Mouse (Mus musculus) CH12F3 (cell line): ENCODE data around the gene Ckap4.

Experiments
- in situ Hi-C: fragments of 300-500 bp; cut with MboI; formaldehyde crosslinking; loops from 2 replicates; pipeline ENCODE4 v1.14.3; 2020; ENCODE audit warnings: low sequenced_read_pairs

The Ckap4 gene

GRCm38 (mm10) chr10:84533912-84534671, at the start of gene Ckap4:
Gene Ckap4, minus strand, starts transcription at chr10:84534062.
- in situ Hi-C loops, result no loop called here

- in situ Hi-C loops, result no loop called here
These were observed 48.4 kb upstream of the Ckap4 start for GRCm38 (mm10) chr10:84582236-84582635.

DNA sequence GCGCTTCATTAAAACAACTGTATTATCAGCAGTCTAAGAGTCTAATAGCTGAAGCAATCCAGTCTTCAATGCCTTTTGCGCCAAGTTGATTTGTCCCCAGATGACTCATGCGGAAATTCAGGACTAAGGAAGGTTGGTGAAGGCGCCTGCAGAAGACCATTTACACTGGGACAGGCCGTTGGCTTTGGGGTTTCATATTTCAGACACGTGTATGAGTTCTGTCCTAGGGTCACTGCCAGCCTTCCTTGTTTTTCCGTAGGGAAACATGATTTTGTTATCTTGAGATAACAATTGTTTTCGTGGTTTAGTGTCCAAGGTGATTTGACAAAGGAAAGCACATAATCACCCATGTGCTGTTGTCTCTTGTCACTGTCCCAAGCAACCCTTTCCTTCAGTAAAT, 47.3 kb upstream of the Ckap4 start:
- in situ Hi-C loops, result no loop called here

- in situ Hi-C loops, result no loop called here
These were observed 45.7 kb upstream of the Ckap4 start for GRCm38 (mm10) chr10:84579527-84579926.

DNA sequence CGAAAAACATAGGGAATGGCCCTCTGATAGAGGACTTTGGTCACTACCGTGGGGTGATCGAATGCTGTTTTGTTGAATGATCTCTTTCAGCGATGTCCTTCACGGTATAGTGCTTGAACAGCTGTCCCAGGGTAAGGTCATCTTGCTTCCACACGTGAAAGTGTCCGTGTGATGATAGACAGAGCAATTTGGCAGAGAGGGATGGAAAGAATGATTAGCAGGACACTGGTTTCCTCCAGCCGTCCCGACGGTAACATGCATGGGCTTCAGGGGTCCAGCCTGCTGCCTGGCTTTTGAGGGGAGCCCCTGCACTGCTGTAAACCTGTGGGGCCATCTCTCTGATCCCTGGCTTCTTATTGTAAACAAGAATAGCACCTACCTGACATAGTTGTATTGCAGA, 44.9 kb upstream of the Ckap4 start:
- in situ Hi-C loops, result no loop called here

GRCm38 (mm10) chr10:84577071-84577727, 43.3 kb upstream of the Ckap4 start:
- in situ Hi-C loops, result no loop called here

DNA sequence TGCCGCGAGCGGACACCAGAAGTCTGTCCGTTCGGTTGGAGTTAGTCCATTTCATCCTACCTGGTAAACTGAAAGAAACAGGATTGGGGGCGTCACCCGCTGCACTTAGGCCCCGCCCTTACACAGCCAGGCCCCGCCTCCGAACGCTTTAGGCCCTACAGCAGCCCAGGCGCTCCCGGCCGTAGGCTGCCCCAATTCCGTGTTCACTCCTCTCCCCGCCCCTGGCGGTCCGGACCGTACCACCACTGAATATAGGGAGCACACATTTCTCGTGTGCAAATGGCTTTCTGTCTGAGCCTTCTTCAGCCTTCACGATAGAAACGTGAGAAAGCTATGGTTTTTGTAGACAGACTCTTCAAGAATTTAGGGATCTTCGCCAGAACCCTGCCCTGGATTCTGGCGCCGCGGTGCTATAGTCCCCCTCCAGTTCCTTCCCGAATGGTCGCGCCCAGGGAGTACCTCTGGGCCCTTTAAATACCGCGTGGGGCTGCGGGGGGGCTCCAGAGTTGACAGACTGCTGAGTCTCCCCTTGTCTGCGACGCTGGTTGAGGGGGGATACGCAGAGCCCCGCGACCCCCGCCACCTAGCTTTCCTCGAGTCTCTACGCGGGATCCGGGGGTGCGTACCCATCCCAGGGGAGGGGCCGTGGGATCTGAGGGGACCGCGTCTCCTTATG, 42.7 kb upstream of the Ckap4 start, which contains the start of gene Tcp11l2:
Gene Tcp11l2, plus strand, starts transcription at position 232 of the 676 bp plus-strand sequence.
- in situ Hi-C loops, result no loop called here

GRCm38 (mm10) chr10:84576029-84576394, 42.1 kb upstream of the Ckap4 start:
- in situ Hi-C loops, result no loop called here

DNA sequence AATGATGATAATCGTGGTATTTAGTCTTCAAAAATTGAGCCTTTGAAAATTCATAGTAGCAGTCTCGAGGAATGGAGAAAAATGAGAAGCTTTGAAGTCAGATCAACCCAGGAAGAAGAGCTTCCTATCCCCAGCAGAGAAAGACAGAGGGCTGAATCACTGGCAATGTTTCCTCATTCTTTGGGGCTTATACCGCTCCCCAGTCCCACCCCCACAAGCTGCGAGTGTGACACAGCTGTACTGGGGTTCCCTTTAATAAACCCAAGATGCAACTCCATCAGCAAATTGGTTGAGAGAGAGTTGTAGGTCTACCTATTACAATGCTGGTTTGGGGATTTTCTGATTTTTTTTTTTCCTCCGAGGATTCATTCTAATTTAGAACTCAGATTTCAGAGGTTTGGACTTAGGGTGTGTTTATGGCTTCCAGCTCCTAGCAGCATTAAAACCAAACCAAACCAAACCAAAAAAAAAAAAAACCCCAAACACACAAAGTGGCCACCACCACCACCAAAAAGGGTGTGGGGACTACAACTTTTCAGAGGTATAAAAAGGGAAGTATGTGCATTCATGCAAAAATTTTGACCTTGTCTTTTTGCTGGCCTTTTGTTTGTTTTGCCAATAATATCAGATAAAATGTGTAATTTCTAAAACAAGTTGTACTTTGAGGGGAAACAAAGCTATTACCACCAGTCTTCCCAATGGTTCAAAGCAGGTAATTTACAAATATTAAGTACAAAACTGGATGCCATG, 40.0 kb upstream of the Ckap4 start:
- in situ Hi-C loops, result no loop called here

DNA sequence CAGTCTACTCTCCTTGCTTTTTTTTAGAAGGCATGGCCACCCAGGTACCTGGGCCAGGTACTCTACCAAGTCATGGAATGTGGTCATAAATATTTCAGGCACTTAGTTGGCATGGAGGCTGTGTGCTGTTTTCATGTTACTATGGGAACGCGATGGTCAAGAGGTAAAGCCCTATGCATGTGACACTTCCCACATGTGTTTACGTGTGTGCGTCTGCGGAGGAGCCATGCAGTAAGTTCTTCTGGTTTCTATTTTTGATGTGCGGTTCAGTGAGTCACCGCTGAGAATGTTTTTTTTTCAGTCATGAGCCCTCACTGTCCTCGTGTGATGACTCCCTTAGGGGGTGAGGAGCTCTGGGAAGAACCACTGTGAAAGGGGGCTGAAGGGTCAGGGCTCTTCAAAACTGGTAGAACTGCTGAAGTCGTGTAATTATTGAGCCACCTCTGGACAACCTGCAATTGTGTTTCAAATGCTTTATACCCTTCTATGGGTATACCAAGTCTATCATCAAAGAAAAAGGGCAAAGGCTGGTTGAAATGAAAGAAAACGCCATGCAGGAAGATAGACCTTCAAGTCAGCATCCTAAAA, 37.3 kb upstream of the Ckap4 start:
- in situ Hi-C loops, result no loop called here

DNA sequence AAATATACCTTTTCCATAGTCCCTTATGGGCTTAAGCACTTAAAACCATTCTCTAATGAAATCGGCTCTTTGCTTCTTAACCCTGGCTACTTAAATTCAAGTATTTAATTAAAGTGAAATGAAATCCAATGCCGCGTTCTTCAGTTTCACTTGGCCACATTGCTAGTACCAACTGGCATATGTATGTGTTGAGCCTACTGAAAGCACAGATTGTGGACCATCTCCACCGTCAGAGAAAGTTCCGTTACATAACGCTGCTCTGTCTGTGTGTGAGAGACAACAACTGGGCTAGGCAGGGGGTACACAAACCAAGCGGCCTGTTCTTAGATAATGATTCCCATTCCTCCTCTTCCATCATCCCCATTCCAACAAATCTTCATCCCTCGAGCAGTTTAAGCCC, 30.6 kb upstream of the Ckap4 start:
- in situ Hi-C loops, result no loop called here

DNA sequence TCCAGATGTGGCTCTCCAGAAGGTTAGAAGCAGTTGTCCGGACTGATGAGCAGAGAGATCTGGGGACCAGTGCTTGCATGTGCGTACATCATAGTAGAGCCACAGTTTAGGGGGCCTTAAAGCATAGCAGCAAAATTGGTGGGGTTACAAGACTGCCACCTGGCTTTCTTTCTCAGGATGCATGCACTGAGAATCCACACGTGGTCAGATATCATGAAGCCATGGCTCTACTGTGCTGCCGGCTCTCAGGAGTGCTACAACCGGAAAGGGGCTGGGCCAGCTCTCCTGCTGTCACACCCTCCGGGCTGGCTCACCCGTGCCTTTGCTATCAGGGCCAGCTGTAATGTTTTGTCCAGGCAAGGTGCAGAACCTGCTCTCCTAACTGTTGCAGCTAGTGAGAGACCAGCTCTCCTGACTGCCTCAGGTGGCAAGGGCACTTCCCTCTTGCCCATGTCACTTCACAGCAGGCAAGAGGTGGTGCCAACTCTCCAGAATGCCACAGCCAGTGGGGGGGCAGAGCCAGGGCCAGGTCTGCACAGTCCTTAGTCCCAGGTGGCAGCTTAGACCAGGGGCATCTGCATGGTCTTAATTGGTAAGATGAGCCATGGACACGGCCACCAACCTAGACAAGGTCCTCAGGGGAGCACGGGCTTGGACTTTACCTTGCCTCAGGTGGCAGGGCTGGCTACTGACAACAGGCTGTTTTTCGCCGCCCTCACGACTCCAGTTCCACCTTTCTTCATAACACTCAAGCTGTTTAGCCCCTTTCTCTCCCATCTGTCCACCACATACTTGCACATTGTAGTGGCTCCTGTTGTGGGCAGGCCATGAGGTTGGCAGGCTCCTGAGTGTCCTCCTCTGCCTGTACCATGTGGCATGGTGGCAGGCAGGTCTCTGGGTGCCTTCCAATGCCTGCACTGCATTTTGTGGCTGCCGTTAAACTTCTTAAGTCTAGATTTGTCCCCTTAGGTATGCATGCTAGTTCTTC, 29.0 kb upstream of the Ckap4 start:
- in situ Hi-C loops, result no loop called here

DNA sequence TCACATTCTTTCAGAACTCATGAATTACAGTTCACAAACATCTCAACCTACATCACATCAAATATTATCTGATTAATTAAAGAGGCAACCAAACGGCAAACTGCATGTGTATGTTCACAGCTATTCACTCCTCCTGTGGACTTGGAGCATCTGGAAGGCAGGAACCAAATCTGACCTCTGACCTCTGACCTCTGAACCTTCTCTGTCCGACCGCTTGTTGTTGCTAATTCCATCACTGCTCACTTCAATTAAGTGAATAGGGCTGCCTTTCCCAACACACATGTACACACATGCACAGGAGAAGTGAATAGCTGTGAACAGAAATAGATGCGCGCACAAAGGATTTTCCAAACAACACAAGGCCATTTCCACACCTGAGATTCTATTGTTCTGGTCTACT, 28.3 kb upstream of the Ckap4 start:
- in situ Hi-C loops, result no loop called here

- in situ Hi-C loops, result no loop called here
These were observed 26.1 kb upstream of the Ckap4 start for GRCm38 (mm10) chr10:84559986-84560385.

GRCm38 (mm10) chr10:84558511-84558910, 24.6 kb upstream of the Ckap4 start:
- in situ Hi-C loops, result no loop called here

GRCm38 (mm10) chr10:84556120-84556519, 22.3 kb upstream of the Ckap4 start:
- in situ Hi-C loops, result no loop called here

GRCm38 (mm10) chr10:84554291-84555009, 20.6 kb upstream of the Ckap4 start:
- in situ Hi-C loops, result no loop called here

DNA sequence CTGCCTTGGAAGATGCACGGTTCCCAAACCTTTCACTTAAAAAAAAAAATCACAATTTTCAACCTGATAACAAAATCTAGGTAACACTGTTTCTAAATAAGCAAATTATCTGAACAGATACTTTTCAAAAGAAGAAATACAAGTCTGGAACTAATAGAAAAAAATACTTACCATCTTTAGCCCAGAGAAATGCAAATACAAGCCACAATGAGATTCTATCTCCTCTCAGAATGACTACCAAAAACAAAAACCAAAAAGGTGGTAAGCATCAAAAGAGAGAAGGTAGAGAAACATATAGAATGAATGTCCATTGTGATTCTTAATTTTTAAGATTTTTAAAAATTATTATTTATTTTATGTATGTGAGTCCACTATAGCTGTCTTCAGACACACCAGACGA, 18.6 kb upstream of the Ckap4 start:
- in situ Hi-C loops, result no loop called here

DNA sequence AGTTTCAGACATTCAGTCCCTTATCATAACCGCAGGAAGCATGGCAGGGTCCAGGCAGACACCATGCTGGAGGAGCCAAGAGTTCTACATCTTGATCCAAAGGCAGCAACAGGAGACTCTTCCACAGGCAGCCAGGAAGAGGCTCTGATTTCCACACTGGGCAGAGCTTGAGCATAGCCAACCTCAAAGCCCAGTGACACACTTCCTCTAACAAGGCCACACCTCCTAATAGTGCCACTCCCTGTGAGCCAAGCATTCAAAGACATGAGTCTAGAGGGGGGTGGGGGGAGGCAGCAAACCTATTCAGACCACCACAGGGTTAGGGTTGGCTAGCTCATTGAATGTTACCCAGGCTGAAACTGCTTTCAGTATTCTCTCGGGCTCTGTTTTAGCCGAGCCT, 18.0 kb upstream of the Ckap4 start:
- in situ Hi-C loops, result no loop called here
